Mouse (Mus musculus) left cerebral cortex, adult 9 months (tissue): Measurements from ENCODE around the gene Them5.

Source experiments
- DNase-seq, 2 experiments: peaks; one replicate each; pipeline ENCODE4 v3.0.0; 2022; ENCODE audit warnings: low spot score in 2 of 2

Them5 gene

DNA sequence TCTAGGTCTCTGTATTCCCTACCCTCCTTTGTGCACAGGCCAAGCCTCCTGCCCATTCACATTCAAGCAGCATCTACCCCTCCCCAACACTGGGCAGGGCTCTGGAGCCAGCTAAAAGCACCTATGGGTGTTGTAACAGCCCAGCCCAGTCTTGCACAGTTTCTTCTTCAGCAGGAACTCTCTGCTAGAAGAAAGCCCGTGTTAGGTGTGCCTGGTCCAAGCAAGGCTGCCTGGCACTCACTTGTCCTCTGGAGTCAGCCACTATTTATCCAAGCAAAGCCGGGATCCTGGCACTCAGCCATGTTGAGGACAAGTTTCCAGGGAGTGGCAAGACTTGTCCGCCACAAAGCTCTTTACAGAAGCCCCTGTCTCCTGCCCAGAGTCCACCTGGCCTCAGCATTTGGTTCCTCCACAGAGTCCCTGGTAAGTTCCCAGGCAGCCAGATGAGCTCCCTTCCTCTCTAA is at the start of gene Them5:
Gene Them5, plus strand, starts transcription at position 141 of the 464 bp plus-strand sequence.
- no peak for DNase-seq

DNA sequence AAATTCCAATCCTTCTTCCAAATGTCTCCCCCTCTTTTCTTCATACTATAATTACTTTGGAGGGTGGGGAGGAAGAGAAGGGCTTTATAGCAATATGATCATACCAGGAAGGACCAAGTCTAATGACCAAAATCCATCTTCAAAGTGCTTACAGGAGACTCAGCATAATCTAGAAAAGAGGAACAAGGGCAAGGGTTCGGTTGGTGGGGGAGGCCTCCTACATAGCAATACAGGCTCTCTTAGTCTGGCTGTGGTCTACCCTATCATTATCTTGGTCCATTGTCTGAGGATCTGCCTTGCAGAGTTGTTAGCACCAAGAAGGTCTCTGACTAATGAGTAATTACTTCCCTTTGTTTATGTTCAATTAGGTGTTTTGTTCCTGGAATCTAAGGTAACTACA is 36.4 kb upstream of the Them5 start:
- DNase-seq, result no peak

DNA sequence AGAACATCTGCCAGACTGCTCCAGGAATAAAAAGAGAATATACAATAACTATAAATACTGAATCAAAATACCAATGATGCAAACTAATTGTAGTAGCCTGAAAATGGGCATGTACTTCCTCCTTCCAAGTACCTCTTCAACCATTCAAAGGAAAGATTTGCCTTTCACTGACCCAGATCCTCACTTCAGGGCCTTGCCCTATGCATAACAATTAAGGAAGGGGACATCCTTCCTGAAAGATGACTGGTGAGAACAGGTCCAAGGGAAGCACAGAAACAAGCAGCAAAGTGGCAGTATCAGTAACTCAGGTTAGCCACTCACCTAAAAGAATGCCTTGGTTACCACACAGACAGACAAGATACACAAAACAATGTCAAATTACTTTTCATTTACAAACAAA is 34.9 kb upstream of the Them5 start:
- no peak for DNase-seq

DNA sequence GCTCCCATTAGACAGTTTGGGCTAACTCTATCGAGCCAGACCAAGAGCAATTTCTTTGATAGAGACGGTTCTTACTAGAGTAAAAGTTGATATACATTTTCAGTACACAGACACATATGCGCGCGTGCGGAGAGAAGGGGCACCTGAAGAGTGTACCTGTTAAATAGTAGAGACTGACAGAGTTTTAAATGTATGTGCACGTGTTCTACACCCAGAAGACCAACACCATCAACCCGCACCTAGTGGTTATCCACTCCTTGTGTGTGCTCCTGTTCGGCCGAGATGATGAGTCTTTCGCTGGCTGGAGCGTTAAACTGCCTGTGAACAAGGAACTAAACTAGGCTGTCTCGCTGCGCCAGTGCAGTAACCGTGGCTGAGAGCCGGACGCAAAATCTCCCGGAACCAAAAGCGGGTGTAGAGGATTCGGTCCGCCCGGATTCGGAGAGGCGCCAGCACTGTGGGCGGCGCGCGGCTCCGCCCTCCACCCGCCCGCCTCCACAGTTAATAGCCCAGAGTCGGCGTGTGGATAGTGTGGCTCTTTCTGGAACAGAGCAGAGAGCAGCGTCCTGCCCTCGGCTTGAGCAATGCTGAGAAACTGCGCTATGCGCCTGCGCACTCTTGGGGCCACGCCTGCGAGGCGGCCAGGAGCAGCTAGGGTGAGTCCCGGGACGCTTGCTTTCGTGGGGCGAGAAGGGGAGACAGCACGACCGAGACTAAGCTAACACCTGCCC is 32.1 kb upstream of the Them5 start, which contains the start of gene Them4:
Gene Them4, plus strand, starts transcription at position 457 of the 731 bp plus-strand sequence.
- DNase-seq, result peak; percentile 84 to 93

DNA sequence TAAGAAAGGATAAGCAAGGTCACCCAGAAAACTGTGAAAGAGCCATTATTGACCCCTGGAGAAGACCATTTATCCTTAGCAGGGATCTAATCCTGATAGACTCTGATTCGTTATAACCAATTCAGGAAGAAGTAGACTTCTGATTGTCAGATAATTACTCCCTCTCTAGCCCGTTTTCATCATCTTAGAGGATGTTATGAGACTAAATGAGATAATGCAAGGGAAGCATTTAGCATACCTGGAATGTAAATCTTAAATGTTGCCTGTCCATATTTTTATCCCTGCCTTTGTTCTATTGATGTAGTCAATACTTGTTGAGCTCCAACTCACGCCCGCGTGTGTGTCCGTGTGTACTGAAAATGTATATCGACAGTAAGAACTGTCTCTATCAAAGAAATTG is 31.4 kb upstream of the Them5 start:
- DNase-seq, result no peak

DNA sequence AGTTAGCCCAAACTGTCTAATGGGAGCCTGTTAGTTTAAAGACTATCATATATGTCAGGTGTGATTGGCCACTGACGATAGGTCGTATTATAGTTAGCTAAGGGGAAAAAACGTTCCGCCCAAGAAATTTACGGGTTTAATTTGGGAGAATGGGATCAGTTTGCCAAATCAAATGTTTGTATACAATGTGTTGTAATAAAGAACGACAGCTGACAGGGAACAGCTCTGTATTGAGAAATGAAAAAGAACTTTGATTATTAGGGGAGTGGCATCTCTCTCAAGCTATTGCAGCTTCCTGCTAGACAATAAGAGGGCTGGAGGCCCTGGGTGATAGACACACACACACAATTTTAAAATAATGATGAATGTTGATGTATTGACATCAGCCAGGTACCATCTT is 31.0 kb upstream of the Them5 start:
- DNase-seq, result no peak

DNA sequence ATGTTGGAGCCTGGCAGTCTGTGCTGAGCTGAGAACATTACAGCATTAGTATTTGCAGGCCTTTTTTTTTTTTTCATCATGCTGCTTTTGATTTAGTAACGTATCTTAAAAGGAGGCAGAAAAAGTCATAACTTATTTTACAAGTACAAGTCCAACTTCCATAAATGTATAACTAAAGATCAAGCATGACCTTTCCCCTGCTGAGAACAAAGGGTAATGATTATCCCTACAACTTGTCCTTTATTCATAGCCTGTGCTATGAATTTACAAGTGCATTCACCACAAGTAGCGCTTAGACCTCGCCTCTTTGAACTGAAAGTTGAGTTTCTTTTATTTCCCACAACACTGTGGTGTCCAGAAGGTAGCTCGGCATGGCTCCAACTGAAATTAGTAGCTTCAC is 30.5 kb upstream of the Them5 start:
- no peak for DNase-seq

DNA sequence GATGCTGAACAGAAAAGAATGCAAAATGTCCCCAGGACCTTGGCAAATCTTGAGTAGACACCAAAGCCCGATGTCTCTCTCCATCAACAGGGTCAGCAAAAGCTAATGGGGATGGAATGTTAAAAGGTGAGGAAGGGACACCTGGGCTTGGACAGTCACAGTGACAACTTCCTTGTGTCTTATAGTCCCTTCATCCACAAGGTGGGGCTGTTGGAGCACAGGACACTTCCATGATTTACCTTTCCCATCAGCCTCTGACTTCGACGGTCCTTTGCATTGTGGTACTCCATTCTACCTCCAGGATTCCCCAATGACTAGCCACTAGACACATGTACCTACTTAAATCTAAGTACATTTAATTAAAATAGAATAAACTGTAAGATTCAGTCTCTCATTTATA is 13.2 kb upstream of the Them5 start:
- no peak for DNase-seq

DNA sequence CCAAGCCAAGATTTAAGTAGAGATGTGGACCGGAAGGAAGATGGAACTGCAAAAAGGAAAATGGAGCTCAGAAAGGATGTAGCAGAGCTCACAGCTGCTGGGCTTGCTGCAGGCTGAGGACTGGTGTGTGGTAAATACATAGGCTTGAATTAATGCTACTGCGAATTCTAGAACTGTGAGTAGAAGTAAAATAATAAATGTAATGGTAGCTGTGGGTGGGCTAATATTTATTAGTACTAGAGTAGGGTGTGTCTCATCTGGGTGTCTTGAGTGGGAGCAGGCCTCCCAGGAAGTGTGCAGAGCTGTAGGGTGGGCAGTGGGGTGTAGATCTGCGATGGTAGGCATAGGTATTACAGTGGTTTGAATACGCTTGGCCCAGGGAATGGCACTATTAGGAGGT is 7.5 kb upstream of the Them5 start:
- no peak for DNase-seq

DNA sequence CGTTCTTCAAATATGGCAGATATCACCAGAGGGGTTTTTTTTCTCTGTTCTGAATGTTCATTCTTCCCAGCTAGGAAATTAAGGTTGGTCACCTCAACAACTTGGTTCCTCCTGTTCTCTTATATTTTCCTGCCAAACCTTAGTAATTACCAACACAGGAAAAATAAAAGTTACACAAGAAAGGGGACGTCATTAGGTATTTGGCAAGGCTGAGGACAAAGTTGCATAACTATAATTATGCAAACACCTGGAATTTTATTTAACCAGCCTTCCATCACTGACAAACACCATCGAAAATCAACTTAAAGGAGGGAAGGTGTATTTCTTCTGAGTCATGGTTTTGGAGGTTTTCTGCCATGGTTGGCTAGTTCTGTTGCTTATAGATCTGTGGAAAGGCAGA is 3.4 kb upstream of the Them5 start:
- DNase-seq, result no peak

DNA sequence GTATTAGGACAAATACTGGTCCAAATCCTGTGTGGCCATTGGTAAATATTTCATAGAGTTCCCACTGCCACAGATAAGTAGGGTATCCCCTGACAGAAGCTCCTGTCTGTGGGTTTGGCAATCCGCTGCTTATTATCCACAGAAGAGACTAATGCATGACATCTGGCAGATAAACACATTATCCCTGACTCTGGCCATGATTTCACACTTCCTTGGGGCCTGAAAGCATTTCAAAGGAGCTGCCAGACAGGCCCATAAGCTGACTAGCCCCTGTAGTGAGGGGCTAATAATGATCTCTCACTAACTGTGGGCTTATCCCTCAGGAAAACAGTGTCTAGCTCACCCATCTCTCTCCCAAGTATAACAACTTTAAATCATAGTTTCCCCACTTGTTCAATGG is 653 bp downstream of the Them5 start:
- no peak for DNase-seq

DNA sequence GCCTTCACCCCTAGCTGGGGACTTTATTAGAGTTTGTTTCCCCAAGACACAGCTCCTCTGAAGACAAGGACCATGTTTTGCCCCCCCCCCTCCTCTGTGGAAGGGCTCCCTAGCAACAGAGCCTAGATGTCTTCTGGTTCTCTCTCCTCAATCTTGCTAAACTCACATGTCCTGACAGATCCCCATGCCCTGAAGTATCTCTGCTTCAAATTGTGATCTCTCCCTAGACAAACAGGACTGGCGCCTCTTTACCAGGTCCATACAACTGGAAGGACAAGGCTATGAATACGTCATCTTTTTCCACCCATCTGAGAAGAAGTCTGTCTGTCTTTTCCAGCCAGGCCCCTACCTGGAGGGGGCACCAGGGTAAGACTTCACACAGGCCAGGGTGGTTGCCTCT is 2.3 kb downstream of the Them5 start:
- DNase-seq, result no peak

DNA sequence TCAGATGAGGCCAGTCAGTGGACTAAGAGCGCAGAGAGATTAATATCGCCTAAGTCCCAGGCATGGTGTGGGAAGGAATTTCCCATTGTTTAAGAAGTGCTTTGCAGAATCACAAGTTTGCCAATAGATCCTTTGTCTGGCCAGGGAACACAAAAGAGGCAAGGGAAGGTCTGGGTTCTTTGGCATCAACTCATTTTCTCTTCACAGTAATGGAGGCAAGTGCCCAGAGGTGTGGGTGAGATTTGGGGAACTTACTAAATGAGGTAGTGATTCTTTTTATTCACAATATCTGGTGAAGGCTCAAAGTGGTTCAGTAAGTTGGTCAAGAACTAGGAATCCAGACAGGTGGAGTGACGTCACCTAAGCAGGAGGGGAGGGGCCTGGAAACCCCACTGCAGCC is 3.0 kb downstream of the Them5 start:
- DNase-seq, result no peak

DNA sequence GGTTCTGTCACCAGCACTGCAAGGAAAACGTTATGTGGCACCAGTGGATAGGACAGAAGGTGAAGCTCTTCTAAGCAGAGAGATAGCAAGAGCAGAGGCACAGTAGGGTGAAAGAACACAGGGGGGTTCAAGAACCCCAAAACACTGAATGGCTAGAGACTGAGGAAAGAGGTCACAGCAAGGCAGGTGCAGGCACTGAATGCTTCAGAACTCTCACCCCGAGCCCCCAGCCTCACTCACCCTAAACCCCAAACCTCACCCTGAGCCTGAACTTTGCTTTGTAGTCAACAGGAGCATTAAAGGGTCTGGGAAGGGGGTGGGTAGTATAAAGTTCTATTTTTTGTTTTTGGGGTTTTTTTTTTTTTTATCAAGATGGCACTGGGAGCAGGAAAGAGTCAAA is 6.2 kb downstream of the Them5 start:
- DNase-seq, result no peak

DNA sequence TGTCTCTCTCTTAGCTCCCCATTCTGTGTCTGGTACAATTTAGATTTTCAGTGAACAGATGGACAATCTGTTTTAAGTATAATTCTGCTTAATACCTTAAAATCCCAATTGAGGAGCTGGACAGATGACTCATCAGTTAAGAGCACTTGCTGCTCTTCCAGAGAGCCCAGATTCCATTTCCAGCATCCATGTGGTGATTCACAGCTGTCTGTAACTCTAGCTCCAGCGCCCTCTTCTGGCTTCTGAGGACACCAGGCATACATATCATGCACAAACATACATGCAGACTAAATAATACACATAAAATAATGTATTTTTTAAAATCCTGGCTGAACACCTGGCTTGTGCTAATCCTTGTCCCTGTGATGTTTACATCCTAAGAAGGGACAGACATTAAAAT is 18.9 kb downstream of the Them5 start:
- no peak for DNase-seq

DNA sequence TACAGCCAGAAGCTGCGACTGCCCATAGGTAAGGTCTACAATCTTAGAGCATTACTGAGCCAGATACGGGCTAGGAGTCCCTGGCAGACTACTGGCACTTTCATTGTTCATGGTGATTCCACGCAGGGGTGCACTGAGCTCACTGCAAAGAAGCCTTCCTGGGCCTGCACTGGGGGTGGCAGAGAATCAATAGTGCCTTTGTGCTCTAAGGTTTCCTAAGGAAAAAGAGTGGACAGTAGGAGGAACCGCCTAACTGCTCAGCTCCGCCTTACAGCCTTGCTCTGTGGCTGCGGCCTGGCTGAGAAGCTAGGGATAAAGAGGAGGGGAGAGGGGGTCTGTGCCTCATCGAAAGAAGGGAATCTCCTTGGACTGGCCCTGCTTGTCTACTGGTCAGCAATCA is 20.2 kb downstream of the Them5 start, which contains the start of gene C2cd4d:
Gene C2cd4d, plus strand, starts transcription at position 301 of the 400 bp plus-strand sequence.
- no peak for DNase-seq

DNA sequence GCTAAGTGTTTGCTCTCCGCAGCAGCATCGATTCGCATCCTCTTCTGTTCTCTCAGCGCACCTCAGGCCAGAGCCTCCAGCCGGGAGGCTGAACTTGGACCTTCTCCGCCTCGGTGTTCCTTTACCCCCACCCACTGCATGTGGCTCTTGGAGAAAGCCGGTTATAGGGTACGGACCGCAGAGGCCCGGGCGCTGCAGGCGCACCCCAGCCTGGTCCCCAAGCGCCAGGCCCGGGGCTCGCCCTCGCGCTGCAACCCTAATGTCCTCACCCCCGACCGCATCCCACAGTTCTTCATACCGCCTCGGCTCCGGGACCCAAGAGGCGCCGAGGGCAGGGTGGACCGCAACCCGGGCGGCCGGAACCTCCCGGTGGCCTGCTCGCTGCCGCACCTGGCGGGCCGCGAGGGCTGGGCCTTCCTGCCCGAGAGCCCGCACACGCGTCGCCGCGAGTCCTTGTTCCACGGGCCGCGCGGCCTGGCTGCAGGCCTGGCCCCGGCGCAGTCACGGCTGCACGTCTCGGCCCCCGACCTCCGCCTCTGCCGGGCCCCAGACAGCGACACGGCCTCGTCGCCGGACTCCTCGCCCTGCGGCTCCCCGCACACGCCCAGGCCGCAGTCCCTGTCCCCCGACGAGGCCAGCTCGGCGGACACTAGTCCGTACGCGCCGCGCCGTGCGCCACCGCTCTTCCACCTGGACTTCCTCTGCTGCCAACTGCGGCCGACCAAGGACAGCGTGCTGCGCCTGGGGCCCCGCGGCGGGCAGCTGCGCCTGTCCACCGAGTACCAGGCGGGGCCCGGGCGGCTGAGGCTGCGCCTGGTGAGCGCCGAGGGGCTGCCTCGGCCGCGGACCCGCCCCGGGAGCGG is 21.6 kb downstream of the Them5 start:
- no peak for DNase-seq

DNA sequence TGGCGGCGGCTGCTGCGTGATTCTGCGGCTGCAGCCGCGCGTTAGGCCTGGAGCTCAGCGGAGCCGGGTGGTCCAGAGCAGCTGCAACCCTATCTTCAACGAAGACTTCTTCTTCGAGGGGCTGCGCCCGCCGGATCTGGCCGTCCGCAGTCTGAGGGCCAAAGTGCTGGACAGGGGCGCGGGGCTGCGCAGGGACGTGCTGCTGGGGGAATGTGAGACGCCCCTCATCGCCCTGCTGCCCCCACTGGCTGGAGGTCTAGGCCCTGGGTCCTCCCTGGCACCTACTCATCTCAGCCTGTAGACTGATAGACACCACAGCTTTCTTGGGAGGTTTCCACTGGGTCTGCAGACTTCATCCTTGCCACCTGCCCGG is 22.2 kb downstream of the Them5 start:
- no peak for DNase-seq

DNA sequence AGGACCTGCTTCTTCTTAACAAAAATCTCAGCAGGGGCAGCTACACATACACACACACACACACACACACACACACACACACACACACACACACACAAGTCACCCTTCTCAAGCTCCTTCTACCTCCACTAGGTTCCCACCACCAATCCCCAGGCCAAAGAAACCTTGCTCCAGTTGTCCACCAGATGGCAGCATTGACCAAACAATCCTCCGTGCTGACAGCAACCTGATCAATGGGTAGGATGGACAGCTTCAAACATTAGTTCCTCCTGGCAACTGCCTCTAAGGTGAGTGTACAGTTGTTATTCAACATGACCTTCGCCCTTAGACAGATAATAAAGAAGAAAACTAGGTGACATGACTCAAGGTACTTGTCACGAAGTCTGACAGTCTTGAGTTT is 24.9 kb downstream of the Them5 start:
- DNase-seq, result peak; percentile 33 to 90

DNA sequence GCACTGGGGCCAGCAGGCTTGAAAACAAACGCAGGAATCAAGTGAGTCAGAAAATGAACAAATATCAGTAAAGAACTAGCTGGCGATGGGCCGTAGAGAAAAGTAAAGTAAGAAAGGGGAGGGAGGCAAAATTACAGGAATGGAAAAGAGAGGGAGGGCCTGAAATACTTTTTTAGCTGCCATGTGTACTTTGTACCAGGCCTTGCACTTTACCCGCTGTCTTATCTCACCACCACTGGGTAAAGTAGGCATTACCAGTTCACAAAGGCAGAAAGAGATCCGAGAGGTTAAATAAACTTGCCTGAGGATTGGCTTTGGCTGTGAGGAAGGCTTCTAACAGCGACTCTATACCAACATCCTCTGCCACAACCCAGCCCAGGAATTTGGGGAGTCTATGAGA is 25.6 kb downstream of the Them5 start:
- no peak for DNase-seq

DNA sequence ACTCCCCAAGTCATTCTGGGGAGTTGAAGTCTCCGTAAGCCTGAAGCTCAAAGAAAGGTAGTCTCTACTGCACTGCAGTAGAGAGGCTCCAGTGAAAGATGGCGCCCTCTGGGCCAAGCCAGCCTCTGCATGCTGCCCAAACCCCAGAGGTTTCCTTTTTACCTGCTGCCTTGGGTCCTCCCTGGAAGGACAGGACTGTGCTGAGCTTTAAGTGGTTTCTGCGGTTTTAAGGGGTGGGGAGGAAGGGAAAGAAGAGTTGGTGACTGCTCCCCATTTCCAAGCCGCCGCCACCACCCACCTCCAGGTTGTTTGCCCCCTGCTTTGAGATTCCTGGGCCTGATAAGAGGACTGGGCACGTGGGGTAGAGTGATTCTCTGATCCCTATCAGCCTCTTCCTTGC is 26.7 kb downstream of the Them5 start:
- DNase-seq, result no peak

DNA sequence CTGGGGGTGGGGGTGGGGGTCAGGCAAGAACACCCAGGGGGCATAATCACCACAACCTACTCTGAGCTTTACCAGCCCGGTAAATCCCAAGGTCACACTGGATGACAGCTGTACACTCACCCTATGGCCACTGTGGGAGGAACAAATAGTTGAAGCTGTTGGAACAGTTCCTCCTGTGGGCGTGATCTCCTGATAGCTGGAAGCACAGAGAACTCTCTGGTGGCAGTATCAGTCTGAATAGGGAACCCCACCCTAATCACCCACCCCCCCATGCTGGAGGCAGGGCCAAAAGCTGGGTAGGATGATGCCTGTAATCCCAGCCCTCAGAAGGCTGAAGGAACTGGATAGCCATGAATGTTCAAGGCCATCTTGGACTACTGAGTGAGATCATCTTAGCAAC is 27.8 kb downstream of the Them5 start:
- no peak for DNase-seq

DNA sequence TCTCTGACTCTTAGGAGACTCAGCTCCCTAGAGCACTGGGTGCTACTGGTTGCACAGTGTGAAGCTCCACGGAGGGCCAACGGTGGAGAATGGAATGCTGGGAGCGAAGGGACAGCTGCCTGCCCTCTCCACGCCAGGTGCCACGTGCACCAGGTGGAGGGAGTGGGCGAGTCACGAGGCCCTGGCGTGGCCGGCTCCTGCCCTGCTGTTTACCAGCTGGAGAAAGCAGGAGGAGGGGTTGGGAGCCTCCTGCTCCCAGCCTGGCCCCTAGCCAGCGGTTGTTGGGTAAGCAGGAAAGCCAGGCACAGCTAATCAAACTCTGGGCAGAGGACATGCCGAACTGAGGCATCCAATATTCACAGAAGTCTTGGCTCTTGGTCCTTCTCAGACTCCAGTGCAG is 29.7 kb downstream of the Them5 start:
- no peak for DNase-seq
